Mouse (Mus musculus) lung, adult 18-20 months (tissue): ENCODE data around the gene Ralgapa2.

Experiments
- DNase-seq, 2 experiments: peaks; one replicate each; pipeline ENCODE4 v3.0.0; 2022; ENCODE audit warnings: mixed read lengths in 2 of 2

The Ralgapa2 gene

GRCm38 (mm10) chr2:146255636-146256035 is 256.5 kb downstream of the Ralgapa2 start:
- no peak for DNase-seq

- no peak for DNase-seq
These were observed 257.8 kb downstream of the Ralgapa2 start for GRCm38 (mm10) chr2:146254387-146254786.

GRCm38 (mm10) chr2:146250236-146250904 is 261.8 kb downstream of the Ralgapa2 start:
- DNase-seq, result no peak

- DNase-seq, result no peak
These were observed 263.1 kb downstream of the Ralgapa2 start for GRCm38 (mm10) chr2:146249033-146249432.

- DNase-seq, result no peak
These were observed 264.6 kb downstream of the Ralgapa2 start for GRCm38 (mm10) chr2:146247576-146247975.

- DNase-seq, result no peak
These were observed 265.6 kb downstream of the Ralgapa2 start for GRCm38 (mm10) chr2:146246409-146247075.

- no peak for DNase-seq
These were observed 266.7 kb downstream of the Ralgapa2 start for GRCm38 (mm10) chr2:146245401-146245800.

- DNase-seq, result no peak
These were observed 268.1 kb downstream of the Ralgapa2 start for GRCm38 (mm10) chr2:146244049-146244448.

GRCm38 (mm10) chr2:146239196-146239747 is 272.9 kb downstream of the Ralgapa2 start:
- no peak for DNase-seq

GRCm38 (mm10) chr2:146231485-146231884 is 280.7 kb downstream of the Ralgapa2 start:
- DNase-seq, result no peak

- DNase-seq, result no peak
These were observed 283.7 kb downstream of the Ralgapa2 start for GRCm38 (mm10) chr2:146228435-146228834.

GRCm38 (mm10) chr2:146227646-146228045 is 284.5 kb downstream of the Ralgapa2 start:
- DNase-seq, result no peak

GRCm38 (mm10) chr2:146226484-146226883 is 285.7 kb downstream of the Ralgapa2 start:
- peak in 1 of 2 experiments; percentile 25 for DNase-seq

GRCm38 (mm10) chr2:146225818-146226217 is 286.3 kb downstream of the Ralgapa2 start:
- DNase-seq, result no peak

GRCm38 (mm10) chr2:146224141-146224540 is 288.0 kb downstream of the Ralgapa2 start:
- no peak for DNase-seq

- no peak for DNase-seq
These were observed 288.8 kb downstream of the Ralgapa2 start for GRCm38 (mm10) chr2:146223176-146223905.

GRCm38 (mm10) chr2:146222279-146223175 is 289.6 kb downstream of the Ralgapa2 start:
- no peak for DNase-seq

- DNase-seq, result no peak
These were observed 290.2 kb downstream of the Ralgapa2 start for GRCm38 (mm10) chr2:146221929-146222278.

- peak in 1 of 2 experiments; percentile 14 for DNase-seq
These were observed 290.8 kb downstream of the Ralgapa2 start, which contains the start of gene Insm1 for GRCm38 (mm10) chr2:146221076-146221928. Insm1 (plus strand) TSS chr2:146221921.

- DNase-seq, result no peak
These were observed 291.5 kb downstream of the Ralgapa2 start for GRCm38 (mm10) chr2:146220591-146221075.

GRCm38 (mm10) chr2:146219791-146220190 is 292.4 kb downstream of the Ralgapa2 start:
- no peak for DNase-seq
